Mouse (Mus musculus) bone marrow macrophage, adult 2 months (primary cell): Measurements from ENCODE around the gene Pde3a.

ENCODE experiments used
- CTCF ChIP-seq: IDR thresholded peaks from 2 replicates; pipeline ENCODE4 v1.5.1; 2012; ENCODE audit warnings: low read depth, mild to moderate bottlenecking, low read length, moderate library complexity
- POLR2A ChIP-seq: IDR thresholded peaks from 2 replicates; pipeline ENCODE4 v1.6.1; 2012; ENCODE audit warnings: mild to moderate bottlenecking, low read depth, low read length, borderline replicate concordance

GRCm38 (mm10) chr6:141332613-141333165 is 83.6 kb downstream of the Pde3a start:
- TF ChIP-seq POLR2A (no peak), CTCF (no peak)
